Mouse (Mus musculus) hindbrain, embryonic 16.5 days (tissue): ENCODE results near the gene Zfp575. TPM values are rescaled to one million over a fixed set of nuclear protein-coding genes. Genes with fewer than 3 reads are reported as not detected.
A peak's percentile ranks its signal among the peaks of the same experiment; 100 is the strongest.

Experiments
- ATAC-seq: fragments of 200-750 bp; cut with Nextera tagmentation; 2 replicates; pipeline ENCODE4 v1.8.0; 2017; ENCODE audit warnings: moderate TSS enrichment, moderate library complexity
- H3K27ac ChIP-seq: fragments of 300-500 bp; sonication (generic); 2 replicates; pipeline ENCODE4 v1.5.1; 2014; ENCODE audit warnings: low read depth, mild to moderate bottlenecking, control low read depth, low read length, moderate library complexity
- H3K27me3 ChIP-seq: fragments of 300-500 bp; sonication (generic); replicated peaks from 2 replicates; pipeline ENCODE4 v1.6.1; 2014; ENCODE audit warnings: low read length; ENCODE audit not compliant: control insufficient read depth, insufficient read depth
- H3K36me3 ChIP-seq: fragments of 300-500 bp; sonication (generic); 2 replicates; pipeline ENCODE4 v1.6.1; 2014; ENCODE audit warnings: mild to moderate bottlenecking, low read length, moderate library complexity, mixed read lengths; ENCODE audit not compliant: control insufficient read depth, insufficient read depth
- H3K4me1 ChIP-seq: fragments of 300-500 bp; sonication (generic); 2 replicates; pipeline ENCODE4 v1.6.1; 2014; ENCODE audit warnings: low read depth, low read length; ENCODE audit not compliant: control insufficient read depth, insufficient read depth
- H3K4me2 ChIP-seq: fragments of 300-500 bp; sonication (generic); 2 replicates; pipeline ENCODE4 v1.6.1; 2014; ENCODE audit warnings: mild to moderate bottlenecking, low read length, control low read depth, moderate library complexity
- H3K4me3 ChIP-seq: fragments of 300-500 bp; sonication (generic); 2 replicates; pipeline ENCODE4 v1.5.1; 2014; ENCODE audit warnings: mild to moderate bottlenecking, low read length, control low read depth, moderate library complexity
- H3K9ac ChIP-seq: fragments of 300-500 bp; sonication (generic); 2 replicates; pipeline ENCODE4 v1.6.1; 2014; ENCODE audit warnings: low read depth, mild to moderate bottlenecking, control low read depth, low read length, moderate library complexity
- H3K9me3 ChIP-seq: fragments of 300-500 bp; sonication (generic); 2 replicates; pipeline ENCODE4 v1.6.1; 2014; ENCODE audit warnings: mild to moderate bottlenecking, low read length, moderate library complexity; ENCODE audit not compliant: control insufficient read depth
- WGBS: fragments of 180-500 bp; shearing (Covaris S2); extraction: QIAGEN DNeasy Blood & Tissue Kit; methylation state at CpG from one replicate; pipeline ENCODE4 v1.1.7; 2014; 5-methylcytosine and 5-hydroxymethylcytosine counted together
- polyA plus RNA-seq: library from polyadenylated mRNA; unstranded; fragments of >200 nt; fragmentation: Nextera tagmentation; extraction: Ambion mirVana; gene quantifications from 2 replicates; pipeline ENCODE4 v1.2.1, GENCODE M21; 2015

Gene Zfp575
- polyA plus RNA-seq, 1 experiment from 2014 or later = 17.7 TPM

GRCm38 (mm10) chr7:24593621-24594308 lies 6.3 kb upstream of the Zfp575 start:
- peak overlapping the region; percentile 71 for H3K4me3 ChIP-seq
- H3K9ac ChIP-seq = peak overlapping the region; percentile 82
- H3K4me2 ChIP-seq = peak overlapping the region; percentile 75
- peak; percentile 88 for ATAC-seq
- H3K27me3 ChIP-seq = no peaks in the 10 kb centered on the region
- H3K27ac ChIP-seq = no peak overlapping the region
- 3% methylated on average over 37 of the region's 39 CpGs for WGBS
- H3K4me1 ChIP-seq = peaks cover 13% of the 10 kb centered on the region
- no peaks in the 10 kb centered on the region for H3K9me3 ChIP-seq
- no peaks in the 10 kb centered on the region for H3K36me3 ChIP-seq

- 82% methylated on average over 6 of the region's 6 CpGs for WGBS
- no peaks in the 10 kb centered on the region for H3K36me3 ChIP-seq
- H3K27ac ChIP-seq = no peak overlapping the region
- H3K9ac ChIP-seq = no peak overlapping the region
- no peak overlapping the region for H3K4me3 ChIP-seq
- H3K4me2 ChIP-seq = no peak overlapping the region
- peaks cover 13% of the 10 kb centered on the region for H3K4me1 ChIP-seq
- no peaks in the 10 kb centered on the region for H3K27me3 ChIP-seq
- ATAC-seq = no peak
- H3K9me3 ChIP-seq = no peaks in the 10 kb centered on the region
Measured at GRCm38 (mm10) chr7:24592781-24593180, 5.3 kb upstream of the Zfp575 start.

- Histone ChIP-seq H3K9ac (no peak overlapping the region), H3K9me3 (no peaks in the 10 kb centered on the region), H3K27me3 (no peaks in the 10 kb centered on the region), H3K4me2 (no peak overlapping the region), H3K4me3 (no peak overlapping the region), H3K36me3 (no peaks in the 10 kb centered on the region), H3K4me1 (peaks cover 16% of the 10 kb centered on the region), H3K27ac (no peak overlapping the region)
- WGBS = 51% methylated on average over 4 of the region's 4 CpGs
- ATAC-seq = no peak
Measured at GRCm38 (mm10) chr7:24592163-24592562, 4.7 kb upstream of the Zfp575 start.

- no peaks in the 10 kb centered on the region for H3K27me3 ChIP-seq
- peaks cover 16% of the 10 kb centered on the region for H3K4me1 ChIP-seq
- no peak overlapping the region for H3K9ac ChIP-seq
- no peak overlapping the region for H3K27ac ChIP-seq
- ATAC-seq = no peak
- H3K9me3 ChIP-seq = no peaks in the 10 kb centered on the region
- 68% methylated on average over 5 of the region's 5 CpGs for WGBS
- H3K36me3 ChIP-seq = no peaks in the 10 kb centered on the region
- H3K4me2 ChIP-seq = no peak overlapping the region
- H3K4me3 ChIP-seq = no peak overlapping the region
Measured at GRCm38 (mm10) chr7:24591735-24592134, 4.3 kb upstream of the Zfp575 start.

GRCm38 (mm10) chr7:24588336-24588735 lies 895 bp upstream of the Zfp575 start:
- WGBS = 84% methylated on average over 13 of the region's 13 CpGs
- Histone ChIP-seq H3K4me3 (no peak overlapping the region), H3K9me3 (peaks cover 4% of the 10 kb centered on the region; the same call in 1 of the 2 replicates), H3K9ac (no peak overlapping the region), H3K4me2 (no peak overlapping the region), H3K27ac (no peak overlapping the region), H3K27me3 (peaks cover 8% of the 10 kb centered on the region), H3K4me1 (peaks cover 13% of the 10 kb centered on the region), H3K36me3 (no peaks in the 10 kb centered on the region)
- no peak for ATAC-seq

GRCm38 (mm10) chr7:24586828-24587227 lies 613 bp downstream of the Zfp575 start:
- H3K4me2 ChIP-seq = peak overlapping the region; percentile 74
- peak overlapping the region; percentile 63 for H3K4me3 ChIP-seq
- peaks cover 8% of the 10 kb centered on the region; the same call in 1 of the 2 replicates for H3K4me1 ChIP-seq
- peak; percentile 75 for ATAC-seq
- H3K27ac ChIP-seq = no peak overlapping the region
- H3K27me3 ChIP-seq = peaks cover 8% of the 10 kb centered on the region
- no peaks in the 10 kb centered on the region for H3K36me3 ChIP-seq
- 5% methylated on average over 8 of the region's 8 CpGs for WGBS
- H3K9me3 ChIP-seq = peaks cover 4% of the 10 kb centered on the region; the same call in 1 of the 2 replicates
- peak overlapping the region; percentile 84 for H3K9ac ChIP-seq

GRCm38 (mm10) chr7:24585995-24586394 lies 1.4 kb downstream of the Zfp575 start:
- ATAC-seq = no peak
- Histone ChIP-seq H3K9ac (no peak overlapping the region), H3K4me2 (peak overlapping the region; percentile 21; the same call in 1 of the 2 replicates), H3K36me3 (no peaks in the 10 kb centered on the region), H3K27me3 (peaks cover 8% of the 10 kb centered on the region), H3K4me1 (peaks cover 8% of the 10 kb centered on the region; the same call in 1 of the 2 replicates), H3K4me3 (no peak overlapping the region), H3K27ac (no peak overlapping the region), H3K9me3 (peaks cover 4% of the 10 kb centered on the region; the same call in 1 of the 2 replicates)
- WGBS = 60% methylated on average over 14 of the region's 16 CpGs

- no peak overlapping the region for H3K27ac ChIP-seq
- peaks cover 4% of the 10 kb centered on the region; the same call in 1 of the 2 replicates for H3K9me3 ChIP-seq
- H3K4me2 ChIP-seq = no peak overlapping the region
- H3K36me3 ChIP-seq = no peaks in the 10 kb centered on the region
- peaks cover 8% of the 10 kb centered on the region; the same call in 1 of the 2 replicates for H3K4me1 ChIP-seq
- H3K4me3 ChIP-seq = no peak overlapping the region
- 85% methylated on average over 6 of the region's 6 CpGs for WGBS
- no peak for ATAC-seq
- H3K9ac ChIP-seq = no peak overlapping the region
- H3K27me3 ChIP-seq = peaks cover 8% of the 10 kb centered on the region
Measured at GRCm38 (mm10) chr7:24584876-24585275, 2.6 kb downstream of the Zfp575 start.

GRCm38 (mm10) chr7:24577811-24578210 lies 9.6 kb downstream of the Zfp575 start:
- Histone ChIP-seq H3K4me1 (no peaks in the 10 kb centered on the region), H3K4me2 (no peak overlapping the region), H3K9ac (no peak overlapping the region), H3K27me3 (no peaks in the 10 kb centered on the region), H3K4me3 (no peak overlapping the region), H3K27ac (no peak overlapping the region), H3K9me3 (no peaks in the 10 kb centered on the region), H3K36me3 (peaks cover 4% of the 10 kb centered on the region; the same call in 1 of the 2 replicates)
- ATAC-seq = no peak
- 92% methylated on average over 10 of the region's 10 CpGs for WGBS
